Mouse (Mus musculus) G1E-ER4 (cell line): ENCODE measurements around the gene Lce3d. TPM values are rescaled to one million over a fixed set of nuclear protein-coding genes. Genes with fewer than 3 reads are reported as not detected.

ENCODE experiments used
- GATA1 ChIP-seq: IDR thresholded peaks from one replicate; pipeline ENCODE4 v1.8.0; 2012; ENCODE audit warnings: low read length, inconsistent platforms
- polyA plus RNA-seq: library from polyadenylated mRNA; stranded (reverse); fragments of >175 nt; gene quantifications from 2 replicates; pipeline ENCODE4 v1.2.3, GENCODE M21; 2012

The Lce3d gene
- not detected in 2 replicates for polyA plus RNA-seq

- no peak for TF ChIP-seq GATA1
These were observed at the start of gene Lce3d for GRCm38 (mm10) chr3:92957090-92957489. Gene Lce3d (plus strand): TSS chr3:92957390.

GRCm38 (mm10) chr3:92907571-92907970 is 49.6 kb upstream of the Lce3d start:
- TF ChIP-seq GATA1: no peak

GRCm38 (mm10) chr3:92920364-92920763 is 36.8 kb upstream of the Lce3d start:
- no peak for TF ChIP-seq GATA1

- no peak for TF ChIP-seq GATA1
These were observed 31.1 kb upstream of the Lce3d start, which contains the start of gene Lce3a for GRCm38 (mm10) chr3:92926130-92926529. Gene Lce3a (minus strand): TSS chr3:92926230.

GRCm38 (mm10) chr3:92932679-92933078 is 24.5 kb upstream of the Lce3d start, which contains the start of gene Lce3b:
Gene Lce3b (plus strand): TSS chr3:92932979.
- no peak for TF ChIP-seq GATA1

- no peak for TF ChIP-seq GATA1
These were observed 13.0 kb upstream of the Lce3d start, which contains the start of gene Lce3c for GRCm38 (mm10) chr3:92944186-92944585. Gene Lce3c (plus strand): TSS chr3:92944486.

GRCm38 (mm10) chr3:92966761-92967160 is 9.6 kb downstream of the Lce3d start, which contains the start of gene Lce3e:
Gene Lce3e (plus strand): TSS chr3:92967061.
- no peak for TF ChIP-seq GATA1

GRCm38 (mm10) chr3:92978484-92978883 is 21.3 kb downstream of the Lce3d start:
- no peak for TF ChIP-seq GATA1

- no peak for TF ChIP-seq GATA1
These were observed 34.7 kb downstream of the Lce3d start, which contains the start of gene Lce3f for GRCm38 (mm10) chr3:92991926-92992325. Gene Lce3f (plus strand): TSS chr3:92992226.

GRCm38 (mm10) chr3:92998691-92999090 is 41.5 kb downstream of the Lce3d start:
- TF ChIP-seq GATA1: no peak

GRCm38 (mm10) chr3:93000621-93001020 is 43.4 kb downstream of the Lce3d start:
- no peak for TF ChIP-seq GATA1

- TF ChIP-seq GATA1: no peak
These were observed 45.7 kb downstream of the Lce3d start for GRCm38 (mm10) chr3:93002843-93003242.

Other genes with a start within 250 kb of the Lce3d start
- not detected in 2 replicates for gene Lce1e, start 248.3 kb upstream of the Lce3d start, polyA plus RNA-seq
- not detected in 2 replicates for gene Lce1f, start 237.0 kb upstream of the Lce3d start, polyA plus RNA-seq
- not detected in 2 replicates for gene Gm38119, start 218.3 kb upstream of the Lce3d start, polyA plus RNA-seq
- gene Lce1g, start 205.1 kb upstream of the Lce3d start, polyA plus RNA-seq: not detected in 2 replicates
- gene Lce1h, start 192.3 kb upstream of the Lce3d start, polyA plus RNA-seq: not detected in 2 replicates
- gene Lce1i, start 178.5 kb upstream of the Lce3d start, polyA plus RNA-seq: not detected in 2 replicates
- gene Lce1j, start 166.9 kb upstream of the Lce3d start, polyA plus RNA-seq: not detected in 2 replicates
- not detected in 2 replicates for gene Lce1k, start 149.5 kb upstream of the Lce3d start, polyA plus RNA-seq
- gene Kprp, start 130.1 kb upstream of the Lce3d start, polyA plus RNA-seq: not detected in 2 replicates
- not detected in 2 replicates for gene Lce1l, start 106.1 kb upstream of the Lce3d start, polyA plus RNA-seq
- not detected in 2 replicates for gene 2310050C09Rik, start 87.2 kb upstream of the Lce3d start, polyA plus RNA-seq
- gene Lce3a, start 31.2 kb upstream of the Lce3d start, polyA plus RNA-seq: not detected in 2 replicates
- gene Lce3b, start 24.4 kb upstream of the Lce3d start, polyA plus RNA-seq: not detected in 2 replicates
- gene Lce3c, start 12.9 kb upstream of the Lce3d start, polyA plus RNA-seq: not detected in 2 replicates
- not detected in 2 replicates for gene Lce3e, start 9.7 kb downstream of the Lce3d start, polyA plus RNA-seq
- gene Lce3f, start 34.8 kb downstream of the Lce3d start, polyA plus RNA-seq: not detected in 2 replicates
- not detected in 2 replicates for gene Crct1, start 58.3 kb downstream of the Lce3d start, polyA plus RNA-seq
- gene Lce1m, start 61.7 kb downstream of the Lce3d start, polyA plus RNA-seq: not detected in 2 replicates
- gene Gm4858, start 111.4 kb downstream of the Lce3d start, polyA plus RNA-seq: not detected in 2 replicates
- gene Crnn, start 187.4 kb downstream of the Lce3d start, polyA plus RNA-seq: not detected in 2 replicates
- not detected in 2 replicates for gene Flg2, start 239.9 kb downstream of the Lce3d start, polyA plus RNA-seq